Mouse (Mus musculus): ENCODE data around the gene Lmo3.

- no peak for TF ChIP-seq CTCF (IDR thresholded peaks at IDR 0.05; ENCODE audit: borderline replicate concordance, insufficient read depth, low read depth, low read length)
- no peak for TF ChIP-seq POLR2A (IDR thresholded peaks at IDR 0.05; ENCODE audit: borderline replicate concordance, insufficient read depth, low read length)
Measured at GRCm38 (mm10) chr6:138383208-138383607, 198.6 kb downstream of the Lmo3 start.
